In the genomic region with DNA sequence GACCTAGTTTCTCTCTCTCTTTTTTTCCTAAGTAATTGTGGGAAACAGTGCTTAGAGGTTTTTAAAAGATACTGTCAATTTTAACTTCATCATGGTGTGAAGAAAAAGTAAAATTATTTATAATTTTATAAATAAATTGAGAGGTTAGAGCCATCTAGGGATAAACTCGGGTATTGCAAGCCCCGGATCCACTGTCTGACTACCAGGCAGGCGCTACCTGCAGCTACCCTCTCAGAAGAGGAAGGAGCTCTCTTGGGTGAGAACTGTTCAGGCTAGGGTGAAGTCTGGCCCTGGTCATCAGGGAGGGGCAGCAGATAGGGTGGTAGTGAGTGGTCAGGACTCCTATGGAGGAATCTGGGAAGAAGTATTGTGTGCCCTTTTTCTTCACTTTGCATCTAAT, we compare ENCODE assay signal across 9 mouse cellular contexts.
DNase-seq lines count a peak whose midpoint lies in the region; ATAC-seq and TF ChIP-seq lines count a peak whose summit lies in the region.
"Had no signal": no experiment of that assay in that cellular context is flagged by ENCODE, and none has a peak within 500 bp of the region (broad histone marks: within the 10 kb centered on the region; RNA-seq: fewer than 3 reads in every experiment).

No protein-coding gene starts in this region.

- no peak overlapping the region for H3K27ac ChIP-seq in cortical plate, adult 2 months (ENCODE audit: insufficient read depth, low read length)
- H3K27ac ChIP-seq: liver, embryonic 15.5 days had no signal

- TF ChIP-seq POLR2A in cortical plate, adult 2 months (IDR thresholded peaks at IDR 0.05; ENCODE audit: extremely low read depth, insufficient read depth, low read length): no peak

- intact Hi-C loops in left cerebral cortex, postnatal 4 days (cut with DNase I): no loop called here

- peak; percentile 53 for ATAC-seq in CD4-positive, CD25-positive, alpha-beta regulatory T cell, adult 4 months

- TF ChIP-seq CTCF in cortical plate, adult 2 months (IDR thresholded peaks at IDR 0.05; ENCODE audit: extremely low read depth, insufficient read depth, low read length): peak; percentile 39

- peak; percentile 39 for DNase-seq in embryo, embryonic 11 days
- no peak for DNase-seq in embryo, embryonic 9.5 days (ENCODE audit: extremely low spot score)
- peak; percentile 47 to 60 for DNase-seq in left cerebral cortex, adult 18-20 months (ENCODE audit: low spot score in 2 of 2)
- DNase-seq in left cerebral cortex, postnatal 4 days: no peak
- peak; percentile 81 for DNase-seq in lung, postnatal 36 days
- DNase-seq in ovary, postnatal 14 days (ENCODE audit: low spot score): no peak

- no peaks in the 10 kb centered on the region for H3K4me1 ChIP-seq in cortical plate, adult 2 months (ENCODE audit: control insufficient read depth, insufficient read depth, low read length)

- H3K4me3 ChIP-seq in cortical plate, adult 2 months (ENCODE audit: insufficient read depth, low read length): no peak overlapping the region
- H3K4me3 ChIP-seq: liver, embryonic 15.5 days had no signal

Comparison
In these comparisons a context has a peak if more than half of its experiments do, and no peak if none do; other contexts are left out.
1. DNase-seq: peak in embryo, embryonic 11 days (single experiment), left cerebral cortex, adult 18-20 months (2 of 2) and lung, postnatal 36 days (single experiment); none in embryo, embryonic 9.5 days (single experiment), left cerebral cortex, postnatal 4 days (single experiment) and ovary, postnatal 14 days (single experiment).